Mouse (Mus musculus) limb, embryonic 14.5 days (tissue): ENCODE measurements around the gene Adamts2. TPM values are rescaled to one million over a fixed set of nuclear protein-coding genes. Genes with fewer than 3 reads are reported as not detected.

ENCODE experiments used
- ATAC-seq: fragments of 200-750 bp; cut with Nextera tagmentation; 2 replicates; pipeline ENCODE4 v1.8.0; 2017; ENCODE audit warnings: low read depth, moderate number of reproducible peaks, moderate TSS enrichment; ENCODE audit not compliant: low FRiP score
- DNase-seq: peaks from one replicate; pipeline ENCODE4 v3.0.0-alpha.2; 2015; ENCODE audit warnings: low spot score
- H3K27ac ChIP-seq: fragments of 300-500 bp; sonication (generic); replicated peaks from 2 replicates; pipeline ENCODE4 v1.5.1; 2014; ENCODE audit warnings: low read depth, mild to moderate bottlenecking, low read length, moderate library complexity, mixed read lengths
- H3K27me3 ChIP-seq: fragments of 300-500 bp; sonication (generic); 2 replicates; pipeline ENCODE4 v1.6.1; 2014; ENCODE audit warnings: low read length, mixed read lengths; ENCODE audit not compliant: control insufficient read depth, insufficient read depth
- H3K36me3 ChIP-seq: fragments of 300-500 bp; sonication (generic); 2 replicates; pipeline ENCODE4 v1.6.1; 2014; ENCODE audit warnings: mild to moderate bottlenecking, low read length, moderate library complexity, mixed read lengths; ENCODE audit not compliant: control insufficient read depth, insufficient read depth
- H3K4me1 ChIP-seq: fragments of 300-500 bp; sonication (generic); 2 replicates; pipeline ENCODE4 v1.6.1; 2014; ENCODE audit warnings: antibody characterized with exemption, low read length, mixed read lengths; ENCODE audit not compliant: control insufficient read depth, insufficient read depth
- H3K4me2 ChIP-seq: fragments of 300-500 bp; sonication (generic); replicated peaks from 2 replicates; pipeline ENCODE4 v1.6.1; 2014; ENCODE audit warnings: low read depth, mild to moderate bottlenecking, low read length, moderate library complexity; ENCODE audit not compliant: severe bottlenecking
- H3K4me3 ChIP-seq: fragments of 300-500 bp; sonication (generic); replicated peaks from 2 replicates; pipeline ENCODE4 v1.5.1; 2014; ENCODE audit warnings: low read length
- H3K9ac ChIP-seq: fragments of 300-500 bp; sonication (generic); 2 replicates; pipeline ENCODE4 v1.6.1; 2014; ENCODE audit warnings: mild to moderate bottlenecking, low read depth, low read length, moderate library complexity; ENCODE audit not compliant: severe bottlenecking
- H3K9me3 ChIP-seq: fragments of 300-500 bp; sonication (generic); 2 replicates; pipeline ENCODE4 v1.6.1; 2016; ENCODE audit warnings: low read length; ENCODE audit not compliant: control insufficient read depth
- POLR2A ChIP-seq: fragments of 200-500 bp; IDR thresholded peaks from 2 replicates; pipeline ENCODE4 v1.8.0; 2012; ENCODE audit warnings: inconsistent platforms, mild to moderate bottlenecking, moderate library complexity, borderline replicate concordance; ENCODE audit not compliant: insufficient read depth, insufficient read length; ENCODE audit errors: extremely low read depth
- WGBS: fragments of 180-500 bp; shearing (Covaris S2); extraction: QIAGEN DNeasy Blood & Tissue Kit; methylation state at CpG from one replicate; pipeline ENCODE4 v1.1.7; 2014; 5-methylcytosine and 5-hydroxymethylcytosine counted together
- polyA plus RNA-seq, 2 experiments: library from polyadenylated mRNA; depleted of rRNA in 1 of 2; stranded (reverse) in 1 of 2; unstranded in 1 of 2; fragments of >200 nt; fragmentation: Nextera tagmentation in 1 of 2; extraction: Ambion mirVana in 1 of 2; gene quantifications; 2 replicates each; pipeline versions ENCODE4 v1.2.1 to v1.2.3; 2012 to 2014

Adamts2 gene
- polyA plus RNA-seq, 2 experiments: 19.4 to 34.9 TPM

GRCm38 (mm10) chr11:50635051-50635590 lies 33.2 kb downstream of the Adamts2 start:
- DNase-seq: peak; percentile 54
- peak overlapping the region; percentile 52; the same call in 1 of the 2 replicates for H3K27ac ChIP-seq

GRCm38 (mm10) chr11:50637026-50637425 lies 35.1 kb downstream of the Adamts2 start:
- 91% methylated on average over 11 of the region's 11 CpGs for WGBS
- no peak overlapping the region for H3K27ac ChIP-seq
- peaks cover 11% of the 10 kb centered on the region for H3K4me1 ChIP-seq
- H3K4me2 ChIP-seq: no peak overlapping the region
- H3K27me3 ChIP-seq: no peaks in the 10 kb centered on the region
- ATAC-seq: no peak
- no peaks in the 10 kb centered on the region for H3K9me3 ChIP-seq
- no peaks in the 10 kb centered on the region for H3K36me3 ChIP-seq
- no peak for TF ChIP-seq POLR2A
- no peak overlapping the region for H3K4me3 ChIP-seq
- no peak overlapping the region for H3K9ac ChIP-seq
- no peak for DNase-seq

More at GRCm38 (mm10) chr11:50635051-50635590, 33.2 kb downstream of the Adamts2 start:
- H3K27me3 ChIP-seq: no peaks in the 10 kb centered on the region
- no peaks in the 10 kb centered on the region for H3K9me3 ChIP-seq
- no peak overlapping the region for H3K4me3 ChIP-seq
- H3K4me1 ChIP-seq: peaks cover 16% of the 10 kb centered on the region
- no peak overlapping the region for H3K4me2 ChIP-seq
- no peaks in the 10 kb centered on the region for H3K36me3 ChIP-seq
- peak; percentile 70 for ATAC-seq
- no peak for TF ChIP-seq POLR2A
- H3K9ac ChIP-seq: no peak overlapping the region
- 39% methylated on average over 2 of the region's 2 CpGs for WGBS

DNA sequence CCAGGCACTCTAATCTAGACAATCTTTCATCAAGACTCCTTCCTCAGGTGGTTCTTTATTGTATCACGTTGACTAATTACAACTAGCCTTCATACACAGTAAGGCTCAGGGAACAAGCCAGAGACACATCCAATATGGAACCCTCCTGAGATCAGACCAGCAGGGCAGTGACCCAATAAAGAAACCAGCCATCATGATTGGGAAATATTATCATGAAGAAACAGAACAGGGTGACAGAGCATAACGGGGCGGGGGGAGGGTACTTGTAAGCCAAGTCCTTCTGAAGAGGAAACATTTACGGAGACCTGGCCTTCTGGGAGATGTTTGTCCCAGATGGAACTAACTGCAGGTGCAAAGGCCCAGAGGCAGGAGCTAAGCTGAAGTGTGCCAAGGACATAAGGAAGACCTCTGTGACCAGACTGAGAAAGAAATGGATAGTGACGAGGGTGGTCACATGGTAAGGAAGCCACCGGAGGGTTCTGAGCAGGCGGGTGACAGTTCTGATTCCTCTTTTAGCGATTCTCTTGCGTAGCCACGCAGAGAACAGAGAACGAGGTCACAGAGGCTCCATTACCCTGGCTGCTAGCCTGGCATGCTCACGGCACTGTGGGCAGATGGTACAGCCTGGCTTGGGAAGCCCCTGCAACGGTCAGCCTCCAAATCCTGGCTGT lies 36.4 kb downstream of the Adamts2 start:
- Histone ChIP-seq H3K27ac (no peak overlapping the region), H3K9ac (no peak overlapping the region), H3K4me3 (no peak overlapping the region), H3K4me2 (no peak overlapping the region), H3K9me3 (no peaks in the 10 kb centered on the region), H3K4me1 (peaks cover 5% of the 10 kb centered on the region; the same call in 1 of the 2 replicates), H3K36me3 (no peaks in the 10 kb centered on the region), H3K27me3 (no peaks in the 10 kb centered on the region)
- TF ChIP-seq POLR2A: no peak
- no peak for DNase-seq
- ATAC-seq: no peak
- WGBS: 87% methylated on average over 13 of the region's 13 CpGs

- Histone ChIP-seq H3K4me1 (peaks cover 5% of the 10 kb centered on the region; the same call in 1 of the 2 replicates), H3K27ac (no peak overlapping the region), H3K9me3 (no peaks in the 10 kb centered on the region), H3K9ac (no peak overlapping the region), H3K4me3 (no peak overlapping the region), H3K36me3 (no peaks in the 10 kb centered on the region), H3K4me2 (no peak overlapping the region), H3K27me3 (no peaks in the 10 kb centered on the region)
- no peak for DNase-seq
- ATAC-seq: no peak
- whole genome bisulfite sequencing: 73% methylated on average over 3 of the region's 3 CpGs
- TF ChIP-seq POLR2A: no peak
These were observed 37.0 kb downstream of the Adamts2 start for GRCm38 (mm10) chr11:50638868-50639220.

DNA sequence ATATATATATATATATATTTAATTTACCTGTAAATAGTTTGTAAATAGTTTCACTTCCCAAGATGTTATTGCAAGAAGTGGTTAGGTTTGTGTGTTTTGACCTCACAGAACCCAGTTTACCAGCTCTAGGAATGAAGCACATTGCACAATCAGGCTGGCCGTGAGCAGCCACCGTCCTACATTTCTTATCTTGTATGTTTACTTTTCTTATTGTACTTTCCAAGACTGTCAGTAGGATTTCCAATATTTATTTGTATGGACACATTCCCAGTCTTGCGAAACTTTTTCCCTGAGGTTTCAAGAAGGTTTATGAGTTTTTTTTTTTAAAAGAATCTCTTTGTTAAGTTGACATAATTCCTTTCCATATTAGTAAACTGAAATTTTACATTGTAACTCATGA lies 40.7 kb downstream of the Adamts2 start:
- ATAC-seq (no peak), DNase-seq (no peak)
- WGBS: 85% methylated on average over 3 of the region's 3 CpGs
- Histone ChIP-seq H3K4me3 (no peak overlapping the region), H3K36me3 (no peaks in the 10 kb centered on the region), H3K4me1 (0 out of 2 replicates have a peak, but pooled peaks cover 7% of the 10 kb centered on the region), H3K9ac (no peak overlapping the region), H3K9me3 (0 out of 2 replicates have a peak, but pooled peaks cover 3% of the 10 kb centered on the region), H3K27ac (no peak overlapping the region), H3K4me2 (no peak overlapping the region), H3K27me3 (no peaks in the 10 kb centered on the region)
- TF ChIP-seq POLR2A: no peak
